Mouse (Mus musculus): ENCODE data around the gene Cstb.

GRCm38 (mm10) chr10:78395819-78396624 is 29.4 kb upstream of the Cstb start:
- TF ChIP-seq CTCF (IDR thresholded peaks at IDR 0.05; ENCODE audit: low read depth, low read length) = peak; percentile 78
- no peak for TF ChIP-seq POLR2A (IDR thresholded peaks at IDR 0.05; ENCODE audit: insufficient read depth, low read length)
